ENCODE assay signal across 8 mouse cellular contexts in genomic region chr16:13022875-13023274, GRCm38 (mm10).
DNase-seq lines count a peak whose midpoint lies in the region; TF ChIP-seq lines count a peak whose summit lies in the region.

No protein-coding gene starts in this region.

- TF ChIP-seq CTCF in gastrocnemius, adult 2 months (IDR thresholded peaks at IDR 0.05): peak; percentile 63

- H3K27ac ChIP-seq in gastrocnemius, adult 2 months: no peak overlapping the region

- intact Hi-C loops in gastrocnemius, adult 2 months (cut with DNase I): loop anchor here (5.0 kb wide), 1 partner anchor 709 kb away; the partner anchor contains the start of gene Pla2g10
- intact Hi-C loops in gastrocnemius, postnatal 36 days (cut with DNase I): loop anchor here (10.0 kb wide), 1 partner anchor 82 kb away; the partner anchor contains the start of gene Ercc4

- peak; percentile 29 for DNase-seq in gastrocnemius, adult 2 months
- DNase-seq in gastrocnemius, postnatal 36 days: no peak
- peak; percentile 35 for DNase-seq in ovary, postnatal 36 days (ENCODE audit: low spot score)
- no peak for DNase-seq in ovary, postnatal 10 days (ENCODE audit: low spot score)
- DNase-seq in c-Kit-positive CD71-positive TER-119-positive erythroid progenitor cells, embryonic 14.5 days (ENCODE audit: low spot score): peak; percentile 5
- peak; percentile 40 for DNase-seq in naive thymus-derived CD4-positive, alpha-beta T cell, adult 2 months (ENCODE audit: low read depth)
- no peak for DNase-seq in right cerebral cortex, adult 18-20 months
- DNase-seq in layer of hippocampus, adult 9-10 months (ENCODE audit: low spot score): no peak

- no peak overlapping the region for H3K4me3 ChIP-seq in gastrocnemius, adult 2 months

Comparison
In these comparisons a context has a peak if more than half of its experiments do, and no peak if none do; other contexts are left out.
1. DNase-seq: peak in gastrocnemius, adult 2 months (single experiment), ovary, postnatal 36 days (single experiment), c-Kit-positive CD71-positive TER-119-positive erythroid progenitor cells, embryonic 14.5 days (single experiment) and naive thymus-derived CD4-positive, alpha-beta T cell, adult 2 months (single experiment); none in gastrocnemius, postnatal 36 days (0 of 2), ovary, postnatal 10 days (single experiment), right cerebral cortex, adult 18-20 months (single experiment) and layer of hippocampus, adult 9-10 months (single experiment).